Comparison of ENCODE assay signal across 29 mouse cellular contexts in the genomic region with DNA sequence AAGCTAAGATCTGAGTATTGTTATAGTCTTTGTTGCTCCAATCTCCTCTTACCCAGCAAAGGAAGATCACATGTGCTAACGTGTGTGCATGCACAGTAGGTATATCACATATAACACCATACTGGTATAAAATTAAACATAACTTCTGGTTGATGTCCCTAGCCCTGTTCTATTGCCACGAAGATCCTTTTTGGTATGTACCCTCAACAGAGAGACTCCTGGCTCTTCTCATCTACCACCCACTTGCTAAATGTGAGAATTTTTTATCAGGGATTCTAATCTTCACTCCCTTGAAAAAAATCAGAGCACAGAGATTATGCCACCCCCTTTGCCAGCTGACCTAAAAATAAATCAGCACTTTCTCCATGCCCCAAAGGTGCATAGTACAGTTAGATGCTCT. TPM values are rescaled to one million over a fixed set of nuclear protein-coding genes. Genes with fewer than 3 reads are reported as not detected.
"Had no signal": no experiment of that assay in that cellular context is flagged by ENCODE, and none has a peak within 500 bp of the region (broad histone marks: within the 10 kb centered on the region; RNA-seq: fewer than 3 reads in every experiment).

No protein-coding gene starts in this region.

- ATAC-seq: intestine, embryonic 15.5 days; midbrain, embryonic 13.5 days; midbrain, embryonic 16.5 days had no signal

- H3K36me3 ChIP-seq: intestine, embryonic 15.5 days; kidney, embryonic 15.5 days; liver, embryonic 13.5 days; midbrain, embryonic 10.5 days; midbrain, embryonic 13.5 days; neural tube, embryonic 13.5 days had no signal

- H3K27ac ChIP-seq: intestine, embryonic 15.5 days; kidney, embryonic 15.5 days; layer of hippocampus, adult 2 months; liver, embryonic 13.5 days; midbrain, embryonic 10.5 days; midbrain, embryonic 13.5 days; neural tube, embryonic 13.5 days had no signal

- H3K4me3 ChIP-seq: intestine, embryonic 15.5 days; kidney, embryonic 15.5 days; layer of hippocampus, adult 2 months; liver, embryonic 13.5 days; megakaryocyte, embryonic 14.5 days; midbrain, embryonic 10.5 days; midbrain, embryonic 13.5 days; myocyte; neural tube, embryonic 13.5 days had no signal

- DNase-seq: kidney, adult 11 months; kidney, adult 8-10 months; kidney, postnatal 10 days; kidney, postnatal 4 days; layer of hippocampus, adult 9-11 months; liver, embryonic 13.5 days; lung, adult 2 months; retina, postnatal 1 day; right cerebral cortex, postnatal 4 days; thymus, adult 18-20 months; thymus, postnatal 36 days had no signal

RNA-seq across cellular contexts. Expression of gene Pde6b, which starts 18.8 kb away (rescaled TPM):
- total RNA-seq: liver, adult 2 months; monocyte, adult 5-6 weeks; neutrophil, adult 5-6 weeks had no signal
- polyA plus RNA-seq: limb, embryonic 14.5 days; liver, adult 2 months; liver, embryonic 16.5 days; lung, adult 2 months; urinary bladder, adult 2 months had no signal

RNA-seq across cellular contexts. Expression of gene Gm42517, which starts 39.3 kb away (rescaled TPM):
- total RNA-seq: liver, adult 2 months; monocyte, adult 5-6 weeks; neutrophil, adult 5-6 weeks had no signal
- polyA plus RNA-seq: kidney, embryonic 15.5 days; limb, embryonic 11.5 days; liver, adult 2 months; liver, embryonic 16.5 days; lung, embryonic 16.5 days; midbrain, embryonic 10.5 days; stomach, embryonic 14.5 days had no signal

RNA-seq across cellular contexts. Expression of gene Mfsd7a, which starts 41.7 kb away (rescaled TPM):
- polyA plus RNA-seq: midbrain, embryonic 13.5 days had no signal
